Mouse (Mus musculus) left cerebral cortex, postnatal 10 days (tissue): ENCODE results near the gene Med29. TPM values are rescaled to one million over a fixed set of nuclear protein-coding genes. Genes with fewer than 3 reads are reported as not detected.

Source experiments
- DNase-seq, 2 experiments: peaks; one replicate each; pipeline ENCODE4 v3.0.0; 2021 to 2022; ENCODE audit warnings: low spot score in 2 of 2, mixed read lengths in 1 of 2; ENCODE audit errors: extremely low spot score in 1 of 2
- intact Hi-C: fragments of 180-260 bp; cut with DNase I; formaldehyde crosslinking; loops from one replicate; pipeline ENCODE4 v1.15.1; 2025
- total RNA-seq, 2 experiments: library from RNA; stranded (reverse); gene quantifications; 2 replicates each; pipeline ENCODE4 v1.2.3; 2021

Gene Med29
- total RNA-seq, 2 experiments from 2014 or later: 18.5 to 19.3 TPM

DNA sequence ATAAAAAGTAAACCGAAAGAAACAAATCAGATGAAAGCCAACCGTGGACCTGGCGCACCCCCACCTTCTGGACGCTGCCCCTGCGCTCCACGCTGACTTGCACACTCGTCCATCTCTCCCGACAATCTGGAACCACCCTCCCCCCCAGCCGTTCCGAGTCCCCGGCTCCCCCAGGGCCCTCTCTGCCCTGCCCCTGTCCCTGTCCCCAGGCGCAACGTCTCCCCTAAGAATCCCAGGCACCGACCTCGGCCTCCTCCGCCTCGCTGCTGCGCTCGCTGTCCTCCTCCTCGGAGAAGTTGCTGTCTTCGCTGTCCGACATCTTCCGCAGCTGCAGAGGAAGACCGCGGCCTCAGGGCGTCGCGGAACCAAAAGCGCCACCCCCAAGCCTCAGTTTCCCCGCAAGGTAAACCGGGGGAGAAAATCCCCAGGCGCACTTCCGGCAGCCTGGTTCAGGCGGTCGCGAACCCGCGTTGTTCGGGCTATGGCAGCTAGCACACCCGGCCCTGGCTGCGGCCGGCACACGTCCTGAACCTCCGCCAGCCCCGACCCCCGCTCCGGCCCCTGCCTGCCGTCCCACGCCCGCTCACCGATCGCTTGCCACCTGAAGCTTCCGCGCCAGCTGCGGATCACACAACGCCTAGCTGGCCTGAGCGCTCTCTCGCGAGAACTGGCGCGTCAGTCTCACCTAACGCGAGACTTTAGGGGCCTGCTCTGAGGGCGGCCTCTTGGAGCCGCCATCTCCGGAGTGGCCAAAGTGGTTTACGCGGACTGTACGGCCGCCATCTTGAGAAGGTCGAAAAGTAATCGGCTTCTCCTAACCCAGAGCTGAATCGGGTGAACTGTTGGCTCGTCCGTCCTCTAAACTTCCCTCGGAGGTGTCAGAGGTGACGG lies 54.2 kb downstream of the Med29 start, which contains the start of gene Supt5:
Supt5 (minus strand) TSS at position 639 of the 891 bp plus-strand sequence.
- peak; percentile 97 to 98 for DNase-seq
- intact Hi-C loops: no loop called here

Other genes with a start within 250 kb of the Med29 start
- 10 to 100 TPM; 69.4 to 74.5 TPM for gene Fbl, start 223.0 kb downstream of the Med29 start, total RNA-seq
- gene Dyrk1b, start 213.2 kb downstream of the Med29 start, total RNA-seq: 10 to 100 TPM; 32.9 to 34.8 TPM
- gene Eid2, start 124.8 kb downstream of the Med29 start, total RNA-seq: 10 to 100 TPM; 73.5 to 79.5 TPM
- 10 to 100 TPM; 41.8 to 44.2 TPM for gene Eid2b, start 115.0 kb downstream of the Med29 start, total RNA-seq
- 1 to 10 TPM; 2.9 to 4.5 TPM for gene Selenov, start 101.5 kb downstream of the Med29 start, total RNA-seq
- gene Dll3, start 90.5 kb downstream of the Med29 start, total RNA-seq: 1 to 10 TPM; 1.8 to 3.1 TPM
- gene Timm50, start 80.6 kb downstream of the Med29 start, total RNA-seq: 10 to 100 TPM; 44.7 to 49.0 TPM
- 100 to 1,000 TPM; 113 to 114 TPM for gene Supt5, start 54.0 kb downstream of the Med29 start, total RNA-seq
- gene Rps16, start 42.1 kb downstream of the Med29 start, total RNA-seq: 100 to 1,000 TPM; 642 to 668 TPM
- 10 to 100 TPM; 10.0 to 12.3 TPM for gene Plekhg2, start 20.1 kb downstream of the Med29 start, total RNA-seq
- gene Zfp36, start 12.5 kb downstream of the Med29 start, total RNA-seq: 1 to 10 TPM; 1.8 to 2.4 TPM
- 10 to 100 TPM; 65.3 to 66.1 TPM for gene Paf1, start 243 bp upstream of the Med29 start, total RNA-seq
- gene Gmfg, start 44.7 kb upstream of the Med29 start, total RNA-seq: 1 to 10 TPM; 3.3 to 5.0 TPM
- 100 to 1,000 TPM; 106 to 112 TPM for gene Lrfn1, start 59.3 kb upstream of the Med29 start, total RNA-seq
- gene Ifnl2, start 117.7 kb upstream of the Med29 start, total RNA-seq: not detected
- not detected for gene Ifnl3, start 130.1 kb upstream of the Med29 start, total RNA-seq
- gene Sycn, start 148.2 kb upstream of the Med29 start, total RNA-seq: not detected
- under 1 TPM in 1 of 2 experiments, not detected in 1; 0.21 TPM for gene Nccrp1, start 154.5 kb upstream of the Med29 start, total RNA-seq
- 10 to 100 TPM; 55.9 to 58.4 TPM for gene Samd4b, start 205.4 kb upstream of the Med29 start, total RNA-seq
- 1 to 10 TPM; 7.7 to 8.2 TPM for gene Pak4, start 205.5 kb upstream of the Med29 start, total RNA-seq
- gene Acp7, start 238.6 kb upstream of the Med29 start, total RNA-seq: 1 to 10 TPM in 1 of 2 experiments, under 1 TPM in 1; 0.55 to 1.8 TPM